In the genomic region with DNA sequence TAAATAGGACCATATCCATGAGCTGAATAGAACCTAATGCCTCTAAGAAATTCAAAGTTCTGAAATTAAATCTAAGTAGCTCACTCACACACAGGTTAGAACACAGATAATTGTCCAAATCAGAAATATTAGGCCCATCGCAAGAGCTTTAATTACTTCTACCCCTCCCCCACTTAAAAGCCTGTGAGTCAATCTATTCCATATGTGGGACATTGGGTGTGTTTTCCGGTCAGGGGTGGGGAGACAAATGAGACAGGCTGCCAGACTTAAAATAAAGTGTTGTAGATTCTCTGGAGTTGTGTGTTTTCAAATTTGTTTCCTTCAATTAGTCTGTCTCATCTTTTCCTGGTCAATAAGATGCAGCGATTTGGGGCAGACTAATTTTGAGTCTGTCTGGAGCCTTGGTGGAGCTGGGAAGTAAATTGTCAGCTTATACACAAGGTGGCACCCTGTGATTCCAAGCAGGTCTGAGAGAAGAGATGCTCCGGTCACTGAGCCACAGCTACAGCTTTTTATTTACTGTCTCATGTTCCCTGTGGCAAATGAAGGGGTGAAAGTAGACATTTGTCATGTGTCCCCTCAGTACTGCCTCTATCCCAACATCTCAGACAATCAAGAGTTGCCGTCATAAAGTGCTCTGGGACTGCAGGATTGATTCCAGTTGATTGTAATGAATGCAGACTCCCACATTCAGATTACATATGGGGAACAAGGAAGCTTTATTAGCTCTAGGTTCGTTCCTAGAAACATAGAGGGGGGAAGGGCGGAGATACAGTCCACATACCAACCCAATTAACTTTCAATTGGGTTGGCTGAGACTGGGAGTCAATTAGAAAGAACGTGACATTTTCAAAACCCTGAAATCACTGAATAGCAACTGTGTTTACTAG, we compare ENCODE assay signal across 8 mouse cellular contexts. TPM values are rescaled to one million over a fixed set of nuclear protein-coding genes. Genes with fewer than 3 reads are reported as not detected.
DNase-seq lines count a peak whose midpoint lies in the region.

No protein-coding gene starts in this region.

- intact Hi-C loops in left cerebral cortex, postnatal 10 days (cut with DNase I): no loop called here

- DNase-seq in left cerebral cortex, adult 11 months (ENCODE audit: low spot score): peak; percentile 12
- no peak for DNase-seq in left cerebral cortex, postnatal 10 days (ENCODE audit: extremely low spot score in 1 of 2, low spot score in 2 of 2)
- DNase-seq in NIH3T3 (ENCODE audit: low read depth): peak; percentile 37
- DNase-seq in cerebellum, postnatal 14 days: peak; percentile 49 to 61
- peak; percentile 9 for DNase-seq in kidney, postnatal 14 days
- no peak for DNase-seq in spleen, adult 12 weeks (ENCODE audit: low spot score)
- no peak for DNase-seq in thymus, postnatal 0 days (ENCODE audit: low spot score)
- no peak for DNase-seq in thymus, adult 18-20 months

RNA-seq across cellular contexts. Expression of a gene that starts 3.5 kb away (rescaled TPM):
- total RNA-seq in left cerebral cortex, postnatal 10 days (2021): 10 to 100 TPM; 52.6 to 53.8 TPM
- polyA plus RNA-seq in thymus, postnatal 0 days (2015; fragmentation: Nextera tagmentation; extraction: Ambion mirVana): 7.4 and 8.0 TPM in 2 replicates

Comparison
In these comparisons a context has a peak if more than half of its experiments do, and no peak if none do; other contexts are left out.
1. DNase-seq: peak in left cerebral cortex, adult 11 months (single experiment), NIH3T3 (single experiment), cerebellum, postnatal 14 days (2 of 2) and kidney, postnatal 14 days (single experiment); none in left cerebral cortex, postnatal 10 days (0 of 2), spleen, adult 12 weeks (single experiment), thymus, postnatal 0 days (single experiment) and thymus, adult 18-20 months (0 of 2).